Mouse (Mus musculus) embryonic facial prominence, embryonic 10.5 days (tissue): ENCODE results near the gene Dpysl4. TPM values are rescaled to one million over a fixed set of nuclear protein-coding genes. Genes with fewer than 3 reads are reported as not detected.
A peak's percentile ranks its signal among the peaks of the same experiment; 100 is the strongest.

ENCODE experiments used
- DNase-seq: peaks from one replicate; pipeline ENCODE4 v3.0.0-alpha.2; 2017; ENCODE audit warnings: low spot score
- H3K27ac ChIP-seq: fragments of 300-500 bp; sonication (generic); replicated peaks from 2 replicates; pipeline ENCODE4 v1.5.1; 2016; ENCODE audit warnings: mild to moderate bottlenecking
- H3K27me3 ChIP-seq: fragments of 300-500 bp; sonication (generic); replicated peaks from 2 replicates; pipeline ENCODE4 v1.6.1; 2016; ENCODE audit warnings: low read depth, mild to moderate bottlenecking; ENCODE audit not compliant: poor library complexity, severe bottlenecking
- H3K36me3 ChIP-seq: fragments of 300-500 bp; sonication (generic); replicated peaks from 2 replicates; pipeline ENCODE4 v1.6.1; 2016; ENCODE audit warnings: mild to moderate bottlenecking, moderate library complexity
- H3K4me1 ChIP-seq: fragments of 300-500 bp; sonication (generic); 2 replicates; pipeline ENCODE4 v1.6.1; 2016
- H3K4me3 ChIP-seq: fragments of 300-500 bp; sonication (generic); 2 replicates; pipeline ENCODE4 v1.5.1; 2016; ENCODE audit warnings: mild to moderate bottlenecking, moderate library complexity
- H3K9me3 ChIP-seq: fragments of 300-500 bp; sonication (generic); 2 replicates; pipeline ENCODE4 v1.6.1; 2016; ENCODE audit warnings: mild to moderate bottlenecking
- WGBS: fragments of 180-500 bp; shearing (Covaris S2); methylation state at CpG from one replicate; pipeline ENCODE4 v1.1.7; 2016; 5-methylcytosine and 5-hydroxymethylcytosine counted together
- polyA plus RNA-seq: library from polyadenylated mRNA; unstranded; fragments of >200 nt; fragmentation: Nextera tagmentation; extraction: Ambion mirVana; gene quantifications from 2 replicates; pipeline ENCODE4 v1.2.1, GENCODE M21; 2016

Gene Dpysl4
- polyA plus RNA-seq, result 63.8 and 64.4 TPM in 2 replicates

DNA sequence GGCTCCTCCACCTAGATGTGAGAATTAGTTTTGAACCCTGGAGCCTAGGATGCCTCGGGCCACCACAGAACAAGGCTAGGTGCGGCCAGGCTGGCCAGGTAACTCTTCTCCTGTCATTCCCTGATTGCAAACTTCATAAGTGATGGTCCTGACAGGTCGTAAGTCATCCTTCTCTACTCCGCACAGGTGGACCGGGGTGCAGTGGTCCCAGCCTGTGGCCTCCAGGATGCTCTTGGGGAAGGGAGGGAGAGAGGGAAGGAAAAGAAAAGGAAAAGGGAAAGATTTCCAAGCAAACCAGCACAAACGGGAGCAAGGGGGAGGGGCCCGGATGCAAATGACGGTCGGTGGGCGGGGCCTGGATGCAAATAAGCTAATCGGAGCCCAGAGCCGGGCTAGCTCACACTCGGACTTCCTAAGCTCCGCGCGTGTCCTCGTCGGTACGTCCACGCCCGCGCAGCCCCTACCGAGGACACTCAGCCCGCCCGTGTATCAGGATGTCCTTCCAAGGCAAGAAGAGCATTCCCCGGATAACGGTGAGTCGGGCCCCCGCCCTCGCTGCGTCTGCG is at the start of gene Dpysl4:
Gene Dpysl4 (plus strand): TSS at position 373 of the 566 bp plus-strand sequence.
- peaks cover 23% of the 10 kb centered on the region for H3K36me3 ChIP-seq
- 7% methylated on average over 32 of the region's 32 CpGs for WGBS
- peaks cover 46% of the 10 kb centered on the region for H3K27me3 ChIP-seq
- H3K4me1 ChIP-seq, result peaks cover 38% of the 10 kb centered on the region
- H3K27ac ChIP-seq, result peak within 1 kb of the TSS; percentile 90
- no peaks in the 10 kb centered on the region for H3K9me3 ChIP-seq
- DNase-seq, result peak; percentile 89
- H3K4me3 ChIP-seq, result peak within 1 kb of the TSS; percentile 79

DNA sequence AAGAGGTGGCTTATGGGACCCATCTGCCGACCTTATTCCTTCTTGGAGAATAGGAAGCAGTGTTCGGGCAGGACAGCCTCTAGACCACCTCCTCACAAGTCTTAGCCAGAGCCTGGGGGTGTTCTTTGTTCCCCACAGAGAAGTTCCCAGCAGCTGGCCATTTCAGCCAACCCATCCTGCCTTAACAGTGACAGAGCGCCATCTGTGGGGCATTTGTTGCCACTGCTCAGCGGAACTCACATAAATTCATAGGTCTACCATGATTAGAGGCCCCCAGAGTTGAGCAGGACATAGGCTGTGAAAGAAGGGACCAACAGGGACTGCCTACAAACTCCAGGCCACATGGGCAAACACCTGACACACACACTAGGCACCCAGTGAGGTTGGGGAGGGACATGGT is 22.4 kb upstream of the Dpysl4 start:
- Histone ChIP-seq H3K36me3 (no peaks in the 10 kb centered on the region), H3K27me3 (peaks cover 14% of the 10 kb centered on the region), H3K4me1 (no peaks in the 10 kb centered on the region), H3K4me3 (no peak overlapping the region), H3K9me3 (no peaks in the 10 kb centered on the region), H3K27ac (no peak overlapping the region)
- WGBS, result 54% methylated on average over 4 of the region's 4 CpGs
- DNase-seq, result no peak

- Histone ChIP-seq H3K27me3 (peaks cover 14% of the 10 kb centered on the region), H3K9me3 (no peaks in the 10 kb centered on the region), H3K4me1 (no peaks in the 10 kb centered on the region), H3K27ac (no peak overlapping the region), H3K4me3 (no peak overlapping the region), H3K36me3 (no peaks in the 10 kb centered on the region)
- WGBS, result 0% methylated on average over 2 of the region's 2 CpGs
- DNase-seq, result peak; percentile 80
These were observed 17.6 kb upstream of the Dpysl4 start for GRCm38 (mm10) chr7:139068182-139068623.

- no peak for DNase-seq
- 57% methylated on average over 6 of the region's 6 CpGs for WGBS
- H3K9me3 ChIP-seq, result no peaks in the 10 kb centered on the region
- H3K4me3 ChIP-seq, result no peak overlapping the region
- no peaks in the 10 kb centered on the region for H3K36me3 ChIP-seq
- no peaks in the 10 kb centered on the region; the same call in none of the 2 replicates for H3K27me3 ChIP-seq
- H3K27ac ChIP-seq, result no peak overlapping the region
- peaks cover 42% of the 10 kb centered on the region for H3K4me1 ChIP-seq
These were observed 11.6 kb upstream of the Dpysl4 start for GRCm38 (mm10) chr7:139074189-139074588.

- peak; percentile 28 for DNase-seq
- Histone ChIP-seq H3K4me3 (no peak overlapping the region), H3K4me1 (peaks cover 46% of the 10 kb centered on the region), H3K27ac (peak overlapping the region; percentile 63), H3K9me3 (no peaks in the 10 kb centered on the region), H3K27me3 (no peaks in the 10 kb centered on the region; the same call in none of the 2 replicates), H3K36me3 (no peaks in the 10 kb centered on the region)
- 36% methylated on average over 14 of the region's 14 CpGs for WGBS
These were observed 10.6 kb upstream of the Dpysl4 start for GRCm38 (mm10) chr7:139075054-139075794.

DNA sequence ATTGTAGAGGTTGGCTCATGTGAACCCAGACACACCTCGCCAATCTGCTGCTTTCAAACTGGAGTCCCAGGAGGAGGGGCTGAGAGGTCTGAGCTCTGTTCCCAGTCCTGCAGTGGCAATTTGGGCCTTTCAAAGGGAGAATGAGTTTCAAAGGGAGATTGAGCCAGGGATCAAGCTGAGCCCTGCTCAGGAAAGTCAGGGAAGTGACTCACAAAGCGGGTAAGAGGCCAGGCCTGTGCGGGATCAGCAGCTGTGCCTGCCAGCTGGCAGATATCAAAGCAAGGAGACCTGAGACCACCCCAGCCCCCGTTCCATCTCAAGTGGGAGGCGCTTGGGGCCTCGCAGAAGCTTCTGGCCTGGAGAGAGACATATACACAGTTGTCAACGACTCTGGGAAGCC is 8.5 kb upstream of the Dpysl4 start:
- DNase-seq, result peak; percentile 48
- Histone ChIP-seq H3K9me3 (no peaks in the 10 kb centered on the region), H3K4me1 (peaks cover 51% of the 10 kb centered on the region), H3K4me3 (no peak overlapping the region), H3K27ac (peak overlapping the region; percentile 63), H3K36me3 (no peaks in the 10 kb centered on the region), H3K27me3 (no peaks in the 10 kb centered on the region; the same call in none of the 2 replicates)
- WGBS, result 21% methylated on average over 7 of the region's 7 CpGs

DNA sequence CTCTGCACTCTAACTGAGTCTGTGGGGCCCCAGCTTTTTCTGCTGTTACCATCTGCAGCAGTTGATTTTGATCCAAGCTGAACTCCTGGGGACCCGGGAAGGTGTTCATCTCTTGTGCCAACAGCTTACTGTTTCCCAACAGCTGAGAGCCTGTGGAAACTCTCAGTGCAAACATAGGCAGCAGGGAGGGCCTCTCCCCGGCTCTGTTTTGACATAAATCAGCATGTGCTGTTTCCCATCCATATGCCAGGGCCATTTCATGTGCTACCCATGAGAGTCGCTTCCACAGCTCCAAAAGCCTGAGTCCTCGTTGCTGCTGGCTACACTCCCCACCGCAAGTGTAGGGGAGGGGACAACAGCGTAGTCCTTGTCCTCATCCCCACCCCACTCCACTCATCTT is 7.6 kb upstream of the Dpysl4 start:
- Histone ChIP-seq H3K36me3 (no peaks in the 10 kb centered on the region), H3K4me3 (no peak overlapping the region), H3K4me1 (peaks cover 58% of the 10 kb centered on the region), H3K9me3 (no peaks in the 10 kb centered on the region), H3K27me3 (no peaks in the 10 kb centered on the region; the same call in none of the 2 replicates), H3K27ac (peak overlapping the region; percentile 63)
- WGBS, result 64% methylated on average over 6 of the region's 6 CpGs
- DNase-seq, result no peak

DNA sequence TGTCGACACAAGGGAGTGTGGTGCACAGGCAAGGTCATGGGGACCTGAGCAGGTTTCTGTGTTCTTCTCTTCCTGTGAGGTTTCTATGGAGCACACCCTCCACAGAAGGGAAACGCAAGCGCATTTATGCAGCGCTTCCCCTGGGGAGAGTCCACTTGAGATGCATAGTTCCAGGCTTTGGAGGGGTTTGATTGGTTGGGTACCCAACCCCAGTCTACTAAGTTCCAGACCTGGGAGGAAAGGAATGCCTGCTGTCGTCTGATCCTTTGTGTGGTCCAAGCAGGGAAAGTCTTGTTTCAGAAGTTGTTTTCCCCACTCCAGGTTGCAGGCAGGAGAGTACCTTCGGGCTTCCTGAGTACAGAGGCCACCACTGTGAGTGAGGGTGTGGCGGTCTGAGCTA is 6.7 kb upstream of the Dpysl4 start:
- Histone ChIP-seq H3K36me3 (no peaks in the 10 kb centered on the region), H3K27me3 (no peaks in the 10 kb centered on the region; the same call in none of the 2 replicates), H3K4me3 (no peak overlapping the region), H3K4me1 (peaks cover 58% of the 10 kb centered on the region), H3K9me3 (no peaks in the 10 kb centered on the region), H3K27ac (no peak overlapping the region)
- DNase-seq, result no peak
- 72% methylated on average over 7 of the region's 7 CpGs for WGBS

GRCm38 (mm10) chr7:139080714-139081113 is 5.1 kb upstream of the Dpysl4 start:
- WGBS, result 65% methylated on average over 4 of the region's 4 CpGs
- no peaks in the 10 kb centered on the region for H3K36me3 ChIP-seq
- no peak overlapping the region for H3K27ac ChIP-seq
- H3K9me3 ChIP-seq, result no peaks in the 10 kb centered on the region
- no peak overlapping the region for H3K4me3 ChIP-seq
- peaks cover 52% of the 10 kb centered on the region for H3K4me1 ChIP-seq
- H3K27me3 ChIP-seq, result peaks cover 15% of the 10 kb centered on the region
- peak; percentile 39 for DNase-seq

GRCm38 (mm10) chr7:139081158-139081557 is 4.6 kb upstream of the Dpysl4 start:
- WGBS, result 72% methylated on average over 5 of the region's 5 CpGs
- Histone ChIP-seq H3K36me3 (no peaks in the 10 kb centered on the region), H3K4me3 (no peak overlapping the region), H3K27ac (no peak overlapping the region), H3K27me3 (peaks cover 20% of the 10 kb centered on the region), H3K9me3 (no peaks in the 10 kb centered on the region), H3K4me1 (peaks cover 51% of the 10 kb centered on the region)
- no peak for DNase-seq

DNA sequence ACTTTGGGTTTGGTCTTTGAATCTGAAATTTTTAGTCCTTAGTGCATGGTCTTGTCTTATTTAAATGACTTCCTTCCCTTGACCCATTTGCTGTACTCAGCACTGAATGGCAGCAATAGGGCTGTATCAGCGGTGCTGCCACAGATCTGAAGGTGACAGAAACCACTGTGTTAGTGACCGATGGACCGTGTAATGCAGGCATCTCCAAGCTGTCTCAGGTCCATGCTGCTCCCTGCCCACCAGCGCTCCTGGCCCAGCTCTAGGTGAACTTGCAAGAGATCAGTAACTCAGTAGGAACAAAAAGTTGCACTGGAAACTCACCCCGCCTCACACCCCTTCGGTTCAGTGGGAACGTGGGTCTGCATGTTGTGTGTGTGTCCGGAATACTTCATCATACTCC is 3.5 kb upstream of the Dpysl4 start:
- H3K9me3 ChIP-seq, result no peaks in the 10 kb centered on the region
- no peak for DNase-seq
- H3K27ac ChIP-seq, result no peak overlapping the region
- H3K4me1 ChIP-seq, result peaks cover 51% of the 10 kb centered on the region
- no peaks in the 10 kb centered on the region for H3K36me3 ChIP-seq
- no peak overlapping the region for H3K4me3 ChIP-seq
- H3K27me3 ChIP-seq, result peaks cover 31% of the 10 kb centered on the region
- WGBS, result 76% methylated on average over 8 of the region's 8 CpGs

GRCm38 (mm10) chr7:139084316-139084715 is 1.5 kb upstream of the Dpysl4 start:
- no peak for DNase-seq
- Histone ChIP-seq H3K36me3 (peaks cover 9% of the 10 kb centered on the region), H3K4me3 (no peak overlapping the region), H3K27me3 (peaks cover 46% of the 10 kb centered on the region), H3K4me1 (peaks cover 41% of the 10 kb centered on the region), H3K9me3 (no peaks in the 10 kb centered on the region), H3K27ac (no peak overlapping the region)
- WGBS, result 64% methylated on average over 1 of the region's 1 CpGs
